Comparison of ENCODE assay signal across 14 mouse cellular contexts in genomic region chr1:182937486-182938120, GRCm38 (mm10).
"Had no signal": no experiment of that assay in that cellular context is flagged by ENCODE, and none has a peak within 500 bp of the region (broad histone marks: within the 10 kb centered on the region; RNA-seq: fewer than 3 reads in every experiment).

No protein-coding gene starts in this region.

- ATAC-seq: liver, embryonic 12.5 days; midbrain, embryonic 13.5 days; midbrain, embryonic 16.5 days had no signal

- DNase-seq: kidney, adult 2 months; kidney, postnatal 25 days; layer of hippocampus, adult 9-11 months; liver; lung, adult 18-20 months; lung, postnatal 10 days; lung, postnatal 4 days; right cerebral cortex, postnatal 25 days; thymus, adult 2 months; thymus, postnatal 14 days; thymus, postnatal 4 days had no signal
